Mouse (Mus musculus) retina, postnatal 7 days (tissue): Measurements from ENCODE around the gene Slc37a1.
"Not testable (repeated sequence)": the region's sequence is repeated elsewhere in the genome, so short reads cannot be mapped to it uniquely, and the experiment has no call there.

Source experiments
- DNase-seq: peaks from one replicate; pipeline ENCODE4 v3.0.0-alpha.2; 2012; ENCODE audit warnings: low read depth, low spot score

The Slc37a1 gene

GRCm38 (mm10) chr17:31349388-31349787 lies 62.8 kb downstream of the Slc37a1 start:
- DNase-seq, result no peak

- DNase-seq, result no peak
Measured at GRCm38 (mm10) chr17:31351984-31352383, 65.4 kb downstream of the Slc37a1 start.

GRCm38 (mm10) chr17:31353255-31353654 lies 66.7 kb downstream of the Slc37a1 start:
- DNase-seq, result no peak

GRCm38 (mm10) chr17:31354684-31355083 lies 68.1 kb downstream of the Slc37a1 start:
- DNase-seq, result not testable (repeated sequence)

GRCm38 (mm10) chr17:31355792-31356502 lies 69.4 kb downstream of the Slc37a1 start:
- no peak for DNase-seq

GRCm38 (mm10) chr17:31360582-31360981 lies 74.0 kb downstream of the Slc37a1 start:
- no peak for DNase-seq

GRCm38 (mm10) chr17:31365586-31366166 lies 79.1 kb downstream of the Slc37a1 start:
- DNase-seq, result no peak

- no peak for DNase-seq
Measured at GRCm38 (mm10) chr17:31370221-31370620, 83.6 kb downstream of the Slc37a1 start.

- DNase-seq, result no peak
Measured at GRCm38 (mm10) chr17:31370931-31371330, 84.3 kb downstream of the Slc37a1 start.

- DNase-seq, result peak; percentile 68
Measured at GRCm38 (mm10) chr17:31377961-31378360, 91.4 kb downstream of the Slc37a1 start.

GRCm38 (mm10) chr17:31378361-31378761 lies 91.8 kb downstream of the Slc37a1 start:
- no peak for DNase-seq

- no peak for DNase-seq
Measured at GRCm38 (mm10) chr17:31379086-31379485, 92.5 kb downstream of the Slc37a1 start.

GRCm38 (mm10) chr17:31379863-31380262 lies 93.3 kb downstream of the Slc37a1 start:
- no peak for DNase-seq

GRCm38 (mm10) chr17:31383320-31383719 lies 96.7 kb downstream of the Slc37a1 start:
- no peak for DNase-seq

- no peak for DNase-seq
Measured at GRCm38 (mm10) chr17:31384968-31385627, 98.5 kb downstream of the Slc37a1 start.

GRCm38 (mm10) chr17:31385671-31386665 lies 99.4 kb downstream of the Slc37a1 start, which contains the start of gene Pde9a:
Gene Pde9a (plus strand): TSS chr17:31386210.
- no peak for DNase-seq

- DNase-seq, result no peak
Measured at GRCm38 (mm10) chr17:31386766-31387275, 100.2 kb downstream of the Slc37a1 start.

- DNase-seq, result no peak
Measured at GRCm38 (mm10) chr17:31389432-31390050, 102.9 kb downstream of the Slc37a1 start.

GRCm38 (mm10) chr17:31391462-31391861 lies 104.9 kb downstream of the Slc37a1 start:
- no peak for DNase-seq

GRCm38 (mm10) chr17:31392041-31392440 lies 105.4 kb downstream of the Slc37a1 start:
- DNase-seq, result no peak

GRCm38 (mm10) chr17:31393811-31394210 lies 107.2 kb downstream of the Slc37a1 start:
- DNase-seq, result no peak
